Mouse (Mus musculus) left cerebral cortex, postnatal 4 days (tissue): ENCODE measurements around the gene Atp8a2. TPM values are rescaled to one million over a fixed set of nuclear protein-coding genes. Genes with fewer than 3 reads are reported as not detected.

ENCODE experiments used
- DNase-seq: peaks from one replicate; pipeline ENCODE4 v3.0.0-alpha.2; 2022
- intact Hi-C: fragments of 180-260 bp; cut with DNase I; formaldehyde crosslinking; loops from one replicate; pipeline ENCODE4 v1.15.1; 2025
- total RNA-seq, 2 experiments: library from RNA; stranded (reverse); gene quantifications; 2 replicates each; pipeline ENCODE4 v1.2.3; 2021

Gene Atp8a2
- total RNA-seq, 2 experiments from 2014 or later: 95.4 to 98.7 TPM

- intact Hi-C loops: no loop called here
- DNase-seq: peak; percentile 26
These were observed 515.1 kb downstream of the Atp8a2 start for GRCm38 (mm10) chr14:59681906-59682305.

- intact Hi-C loops: no loop called here
- no peak for DNase-seq
These were observed 519.4 kb downstream of the Atp8a2 start for GRCm38 (mm10) chr14:59677598-59678003.

- DNase-seq: no peak
- intact Hi-C loops: no loop called here
These were observed 521.6 kb downstream of the Atp8a2 start for GRCm38 (mm10) chr14:59675330-59675729.

DNA sequence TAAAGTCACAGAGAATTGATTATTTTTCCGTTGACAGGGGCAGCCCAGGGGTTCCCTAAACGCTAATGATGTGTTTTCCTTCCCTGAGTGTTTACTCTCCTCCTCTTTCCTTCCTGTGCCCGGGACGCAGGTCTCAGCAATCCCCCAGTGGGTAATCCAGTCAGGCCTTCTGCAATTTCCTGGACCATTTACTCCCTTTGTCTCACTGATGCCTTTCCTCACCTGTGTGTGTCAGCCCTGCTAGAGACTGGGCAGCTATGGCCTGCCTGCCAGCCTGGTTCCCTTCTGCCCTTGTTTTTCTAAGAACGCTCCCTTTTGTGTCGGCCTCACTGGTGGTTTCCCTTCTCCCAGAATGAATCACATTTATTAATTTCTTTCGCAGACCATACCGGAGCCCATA lies 522.4 kb downstream of the Atp8a2 start:
- DNase-seq: no peak
- intact Hi-C loops: no loop called here

GRCm38 (mm10) chr14:59672893-59673515 lies 524.0 kb downstream of the Atp8a2 start:
- no peak for DNase-seq
- intact Hi-C loops: no loop called here

DNA sequence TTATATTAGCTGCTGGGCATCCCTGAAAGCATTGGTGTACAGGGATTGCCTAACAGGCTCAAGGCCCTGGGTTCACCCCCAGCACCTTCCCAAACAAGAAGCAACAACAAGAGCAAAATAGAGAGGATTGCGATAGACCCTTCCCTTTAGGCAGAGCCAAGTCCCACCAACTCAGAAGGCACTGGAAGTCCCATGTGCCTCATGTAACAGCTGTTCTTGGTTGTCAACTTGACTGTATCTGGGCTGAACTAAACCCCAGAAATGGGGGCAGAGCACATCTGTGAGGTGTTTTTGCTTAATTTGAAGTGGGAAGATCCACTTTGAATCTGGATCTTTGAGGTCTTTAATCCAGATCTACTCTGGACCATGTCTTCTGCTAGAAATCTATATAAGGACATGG lies 539.9 kb downstream of the Atp8a2 start:
- no peak for DNase-seq
- intact Hi-C loops: no loop called here

- intact Hi-C loops: no loop called here
- DNase-seq: no peak
These were observed 540.4 kb downstream of the Atp8a2 start for GRCm38 (mm10) chr14:59656591-59656990.

DNA sequence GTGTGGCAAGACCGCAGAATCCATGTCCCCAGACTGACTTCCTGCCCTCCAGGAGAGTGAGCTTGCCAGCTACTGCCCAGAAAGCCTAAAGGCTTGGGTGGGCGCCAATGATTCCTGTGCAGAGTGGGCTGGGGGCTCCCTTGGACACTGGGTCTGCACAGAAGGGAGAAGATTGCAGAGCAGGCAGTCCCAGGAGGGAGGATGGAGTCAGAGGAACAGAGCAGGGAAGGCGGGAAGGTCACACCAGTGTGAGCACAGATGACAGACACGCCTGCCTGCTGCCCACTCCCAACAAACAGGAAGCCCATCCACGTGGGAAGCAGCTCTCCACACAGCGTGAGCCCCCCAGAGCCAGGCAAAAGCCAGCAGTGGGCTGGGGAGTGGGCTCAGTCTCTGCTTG lies 547.6 kb downstream of the Atp8a2 start:
- DNase-seq: peak; percentile 49

GRCm38 (mm10) chr14:59648611-59649010 lies 548.4 kb downstream of the Atp8a2 start:
- intact Hi-C loops: no loop called here
- DNase-seq: no peak

More for the DNA sequence above, 547.6 kb downstream of the Atp8a2 start:
- intact Hi-C loops: no loop called here

DNA sequence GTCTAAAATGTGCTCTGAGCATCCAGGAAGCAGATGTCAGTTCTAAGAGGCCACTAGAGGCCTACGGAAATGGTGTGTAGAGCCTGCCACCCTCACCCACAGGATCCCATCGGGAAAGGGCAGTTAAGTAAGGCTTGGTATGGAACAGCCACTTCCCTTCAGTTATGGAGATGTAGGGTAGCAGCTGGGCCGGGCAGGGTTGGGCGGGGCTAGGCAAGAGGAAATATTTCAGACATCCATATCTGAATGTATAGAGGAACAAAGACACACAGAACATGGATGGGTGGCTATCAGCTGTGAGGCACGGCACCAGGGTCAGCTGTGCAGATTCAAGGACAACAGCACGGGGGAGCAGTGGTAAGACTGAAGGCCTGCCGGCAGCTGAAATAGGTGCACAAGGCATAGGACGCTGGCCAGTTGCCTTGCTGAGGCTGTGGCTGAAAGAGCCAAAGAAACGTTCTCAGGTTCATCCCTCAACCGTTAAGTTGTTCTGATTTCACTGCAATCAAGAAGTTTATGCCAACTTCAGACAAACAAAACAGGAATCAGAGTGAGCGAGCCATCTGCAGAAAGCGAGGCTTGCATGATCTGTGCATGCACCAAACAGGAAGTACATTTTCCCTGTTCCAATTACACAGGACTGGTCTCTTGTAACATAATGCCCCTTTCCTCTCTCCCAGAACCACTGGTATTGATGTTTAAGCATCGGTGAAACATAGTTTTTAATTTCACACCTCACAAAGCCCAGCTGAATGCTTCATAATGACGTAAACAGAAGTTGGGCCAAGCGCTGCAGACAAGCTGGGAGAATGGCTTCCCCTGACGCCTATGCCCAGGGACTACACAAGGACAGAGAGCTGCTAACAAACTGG lies 549.9 kb downstream of the Atp8a2 start:
- DNase-seq: no peak
- intact Hi-C loops: no loop called here

DNA sequence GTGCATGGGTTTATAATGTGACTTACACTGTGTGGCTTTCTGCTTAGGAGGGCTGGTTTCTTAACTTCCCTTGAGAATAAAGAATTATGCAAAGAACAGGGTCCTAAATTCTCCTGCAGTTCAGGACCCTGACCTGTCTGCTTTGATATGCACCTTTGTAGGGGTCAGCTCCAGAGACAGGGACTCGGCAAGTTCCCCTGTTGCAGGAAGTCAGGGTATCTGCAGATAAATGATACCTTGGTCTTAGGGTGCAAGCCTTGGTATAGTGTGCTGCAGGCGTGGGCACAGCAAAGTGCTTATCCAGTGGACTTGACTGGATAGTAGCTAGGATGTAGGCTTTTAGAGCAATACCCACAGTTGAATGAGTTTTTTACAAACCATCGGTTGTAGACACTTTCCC lies 552.1 kb downstream of the Atp8a2 start:
- no peak for DNase-seq
- intact Hi-C loops: no loop called here

DNA sequence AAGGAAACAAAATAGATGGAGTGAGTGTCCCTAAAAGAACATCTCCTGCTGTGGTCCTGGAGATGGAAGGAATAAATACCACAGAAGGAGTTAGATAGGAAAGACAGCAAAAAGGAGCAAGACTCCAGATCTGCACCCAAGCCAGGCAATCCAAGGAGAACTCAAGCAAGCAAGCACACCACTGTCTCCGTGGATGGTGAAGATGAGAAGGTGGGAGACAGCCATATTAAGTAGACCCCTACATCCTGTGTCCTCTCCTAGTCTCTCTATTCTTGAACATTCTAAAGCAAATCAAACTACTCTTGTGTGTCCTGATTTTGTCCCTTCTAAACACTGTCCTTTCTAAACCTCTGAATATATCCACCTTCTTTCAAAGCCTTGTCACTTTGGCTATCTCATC lies 552.8 kb downstream of the Atp8a2 start:
- DNase-seq: no peak
- intact Hi-C loops: no loop called here

- DNase-seq: no peak
- intact Hi-C loops: no loop called here
These were observed 553.4 kb downstream of the Atp8a2 start for GRCm38 (mm10) chr14:59643582-59643981.

DNA sequence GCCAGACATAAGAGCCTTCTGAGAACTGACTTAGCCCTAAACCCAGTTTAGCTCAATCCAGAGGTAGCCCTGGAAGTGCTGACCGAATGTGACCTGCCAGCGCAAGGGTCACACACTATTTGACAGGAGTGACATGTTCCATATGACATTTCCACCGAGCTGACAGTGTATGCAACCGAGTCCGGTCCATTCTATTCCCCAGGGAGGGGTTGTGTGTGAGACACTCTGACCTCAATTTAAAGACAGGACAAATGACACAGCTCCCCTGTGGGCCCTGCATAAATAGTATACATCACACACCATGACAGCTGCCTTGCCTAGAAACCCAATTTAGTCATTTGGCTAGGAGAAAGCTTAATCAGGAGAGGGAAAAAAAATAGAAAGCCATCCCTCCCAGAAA lies 555.1 kb downstream of the Atp8a2 start:
- DNase-seq: no peak
- intact Hi-C loops: no loop called here

DNA sequence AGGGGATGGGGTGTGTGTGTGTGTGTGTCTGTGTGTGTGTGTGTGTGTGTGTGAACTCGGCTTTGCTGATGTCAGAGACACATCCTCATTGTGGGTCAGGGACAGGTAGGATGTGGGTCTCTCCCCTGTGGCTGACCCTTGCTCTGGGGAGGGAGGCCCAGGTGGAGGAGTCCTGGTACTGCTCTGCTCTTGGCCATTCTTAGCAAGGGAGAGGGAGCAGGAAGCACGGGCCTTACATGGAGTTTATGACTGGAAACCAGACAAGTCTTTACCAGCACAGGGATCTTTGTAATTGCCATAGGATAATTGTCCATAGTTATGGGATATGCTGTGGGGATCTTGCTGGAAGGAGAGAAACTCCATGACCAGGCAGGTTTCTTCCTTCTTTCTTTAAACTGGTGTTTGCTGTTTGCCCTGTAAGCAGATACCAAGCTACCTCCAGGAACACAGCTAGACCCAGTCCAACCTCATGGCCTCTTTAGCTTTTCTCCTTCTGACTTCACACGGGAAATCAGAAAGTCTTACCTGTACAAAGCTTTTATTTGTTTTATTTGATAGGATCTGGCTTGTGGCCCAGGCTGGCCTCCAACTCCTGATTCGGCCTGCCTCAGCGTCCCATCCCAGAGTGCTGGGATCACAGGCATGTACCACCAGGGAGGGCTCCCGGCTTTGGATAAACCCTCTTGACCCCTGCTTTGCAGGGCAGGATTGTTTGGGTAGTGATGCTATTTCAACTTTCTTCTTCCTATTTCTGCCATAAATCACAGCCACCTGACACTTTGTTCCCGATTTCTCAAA lies 557.9 kb downstream of the Atp8a2 start:
- no peak for DNase-seq
- intact Hi-C loops: no loop called here

GRCm38 (mm10) chr14:59633988-59634387 lies 563.0 kb downstream of the Atp8a2 start:
- DNase-seq: no peak
- intact Hi-C loops: no loop called here

DNA sequence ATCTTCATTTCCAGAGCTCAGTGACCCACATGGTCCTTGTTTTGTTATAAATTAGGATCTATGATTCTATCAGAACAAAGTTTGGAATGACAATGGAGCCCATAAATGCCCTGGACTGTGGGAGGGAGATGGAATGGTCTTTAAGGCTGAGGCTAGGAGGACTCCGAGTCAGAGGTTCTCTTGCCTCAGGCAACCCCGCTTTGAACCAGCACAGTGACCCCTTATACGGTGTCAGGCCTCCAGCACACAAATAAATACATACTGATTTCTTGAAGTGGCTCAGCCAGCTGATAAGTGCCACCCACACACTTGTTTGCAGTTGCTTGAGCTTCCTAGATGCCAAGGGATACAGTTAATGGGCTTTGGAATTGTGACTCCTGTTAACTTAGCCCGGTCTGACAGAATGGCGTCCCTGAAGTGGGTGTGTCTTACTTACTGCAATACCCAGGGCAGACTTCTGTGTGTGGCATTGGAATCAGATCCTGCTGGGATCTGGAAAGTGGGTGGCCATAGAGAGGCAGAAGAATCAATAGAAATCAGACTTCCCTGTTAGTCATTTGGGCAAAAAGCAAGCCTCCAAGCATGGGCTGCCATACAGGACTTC lies 563.6 kb downstream of the Atp8a2 start:
- no peak for DNase-seq
- intact Hi-C loops: no loop called here

- no peak for DNase-seq
- intact Hi-C loops: no loop called here
These were observed 564.9 kb downstream of the Atp8a2 start for GRCm38 (mm10) chr14:59632067-59632466.

DNA sequence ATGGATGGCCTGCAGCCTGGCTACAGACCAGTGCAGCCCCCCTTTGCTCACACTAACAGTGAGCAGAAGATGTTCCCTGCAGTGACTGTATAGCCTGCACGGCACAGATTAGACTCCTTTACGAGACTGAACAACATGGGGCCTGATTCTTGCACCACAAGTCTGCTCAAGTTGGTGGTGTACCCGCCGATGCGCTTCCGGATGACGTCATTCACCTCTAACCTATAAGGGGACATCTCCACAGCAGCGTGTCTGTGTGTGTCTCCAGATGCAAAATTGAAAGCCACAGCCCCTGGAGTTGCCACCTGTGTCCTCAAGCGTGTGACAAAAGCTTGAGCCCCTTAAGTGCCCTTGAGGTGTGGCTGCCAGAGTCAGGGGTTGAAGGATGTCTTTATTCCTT lies 566.9 kb downstream of the Atp8a2 start:
- intact Hi-C loops: no loop called here
- DNase-seq: no peak

DNA sequence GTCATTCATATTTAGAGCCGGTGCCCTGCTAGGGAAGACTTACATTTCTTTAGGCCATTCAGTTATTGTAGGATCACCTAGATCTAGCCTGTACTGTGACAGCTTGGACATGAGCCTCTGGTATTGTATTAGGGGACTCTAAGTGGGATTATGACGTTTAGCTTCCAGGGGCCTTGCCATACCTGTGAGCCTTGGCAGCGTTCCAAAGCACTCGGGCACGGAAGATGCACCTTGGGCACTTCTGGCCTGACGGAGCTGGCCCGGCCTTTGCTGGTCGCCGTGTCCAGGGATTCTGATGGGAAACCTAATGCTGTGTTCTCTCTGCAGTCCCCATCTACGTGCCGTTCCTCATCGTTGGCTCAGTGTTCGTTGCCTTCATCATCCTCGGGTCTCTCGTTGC lies 567.7 kb downstream of the Atp8a2 start:
- intact Hi-C loops: loop anchor here (10.0 kb wide), 1 partner anchor 235 kb away; no protein-coding TSS in a partner anchor
- peak; percentile 23 for DNase-seq

- DNase-seq: peak; percentile 61
- intact Hi-C loops: loop anchor here (10.0 kb wide), 1 partner anchor 237 kb away; no protein-coding TSS in a partner anchor
These were observed 569.2 kb downstream of the Atp8a2 start for GRCm38 (mm10) chr14:59627823-59628222.
